Mouse (Mus musculus): Measurements from ENCODE around the gene Nxpe2.

DNA sequence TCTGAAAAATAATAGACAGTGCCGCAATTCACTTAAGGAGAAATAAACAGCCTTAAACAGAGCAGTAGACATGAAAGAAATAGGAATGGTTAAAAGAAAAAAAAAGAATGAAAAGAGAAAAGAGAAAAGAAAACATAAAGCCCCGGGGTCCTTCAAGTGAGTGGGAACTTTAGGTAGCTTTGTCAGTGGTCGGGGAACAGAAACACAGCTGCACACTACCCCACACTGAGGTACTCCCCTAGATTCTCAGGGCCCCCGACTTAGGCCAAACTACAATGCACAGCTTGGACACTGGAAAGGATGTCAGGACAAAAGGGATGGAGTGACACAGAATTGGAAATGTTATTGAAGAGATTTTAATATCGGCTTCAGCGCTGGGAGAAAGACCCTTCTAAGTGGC lies 9.5 kb upstream of the Nxpe2 start:
- TF ChIP-seq POLR2A (IDR thresholded peaks at IDR 0.05; ENCODE audit: low read depth, low read length) (no peak), CTCF (IDR thresholded peaks at IDR 0.05; ENCODE audit: borderline replicate concordance, insufficient read depth, low read length) (no peak)
